Mouse (Mus musculus): ENCODE measurements around the gene Pds5a. TPM values are rescaled to one million over a fixed set of nuclear protein-coding genes. Genes with fewer than 3 reads are reported as not detected.

The Pds5a gene
- 18.4 and 23.6 TPM in 2 replicates for polyA plus RNA-seq (2015; fragmentation: Nextera tagmentation; extraction: Ambion mirVana)

DNA sequence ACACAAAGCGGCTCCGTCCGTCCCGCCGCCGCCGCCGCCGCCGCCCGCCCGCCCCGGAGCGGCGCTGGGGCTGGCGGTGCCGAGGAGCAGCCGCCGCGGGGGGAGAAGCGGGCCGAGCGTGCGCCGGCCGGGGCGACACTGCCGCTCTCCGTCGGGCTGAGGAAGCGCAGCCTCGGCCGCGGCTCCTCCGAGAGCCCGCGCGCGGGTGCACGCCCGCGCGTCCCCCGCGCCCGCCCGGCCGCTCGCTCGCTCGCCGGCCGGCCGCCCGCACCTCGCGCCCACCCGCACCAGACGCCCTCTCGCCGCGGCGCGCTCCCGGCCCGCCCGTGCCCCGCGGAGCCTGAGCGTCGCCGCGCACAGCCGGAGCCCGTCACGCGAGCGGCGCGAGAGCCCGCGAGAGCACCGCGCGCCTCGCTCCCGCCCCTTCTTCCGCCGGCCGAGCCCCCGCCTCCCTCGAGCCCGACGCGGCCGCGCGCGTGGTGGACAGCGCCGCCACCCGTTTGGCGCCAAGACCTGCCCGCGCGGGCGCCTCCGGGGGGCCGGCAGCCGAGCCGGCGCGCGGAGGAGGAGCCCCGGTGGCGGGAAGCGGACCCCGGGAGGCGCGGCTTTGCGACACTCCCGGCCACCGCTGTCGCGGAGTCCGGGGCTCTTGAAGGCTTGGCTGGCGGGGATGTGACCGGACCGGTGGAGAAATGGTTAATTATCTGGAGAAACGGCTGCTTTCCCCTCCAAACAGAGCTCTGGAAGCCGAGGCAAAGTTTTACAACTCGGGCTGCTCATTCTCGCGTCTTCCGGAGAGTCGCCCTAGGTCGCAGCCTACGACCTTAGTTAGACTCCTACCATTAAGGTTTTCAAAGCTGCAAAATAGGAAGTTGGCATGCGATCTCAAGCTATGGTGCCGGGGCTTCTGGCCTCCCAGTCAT lies at the start of gene Pds5a:
Gene Pds5a (minus strand): TSS at position 438 of the 923 bp plus-strand sequence.

Other genes with a start within 250 kb of the Pds5a start
- not detected in 2 replicates for gene Gm43552, start 205.4 kb downstream of the Pds5a start, polyA plus RNA-seq (2015; fragmentation: Nextera tagmentation; extraction: Ambion mirVana)
- 286 and 310 TPM in 2 replicates for gene Smim14, start 161.1 kb downstream of the Pds5a start, polyA plus RNA-seq (2015; fragmentation: Nextera tagmentation; extraction: Ambion mirVana)
- 102 and 110 TPM in 2 replicates for gene Ube2k, start 161.0 kb downstream of the Pds5a start, polyA plus RNA-seq (2015; fragmentation: Nextera tagmentation; extraction: Ambion mirVana)
- gene N4bp2, start 65.2 kb upstream of the Pds5a start, polyA plus RNA-seq (2015; fragmentation: Nextera tagmentation; extraction: Ambion mirVana): 9.0 and 9.8 TPM in 2 replicates
- gene Rhoh, start 162.9 kb upstream of the Pds5a start, polyA plus RNA-seq (2015; fragmentation: Nextera tagmentation; extraction: Ambion mirVana): 0.73 and 1.6 TPM in 2 replicates
- not detected in 2 replicates for gene Chrna9, start 236.6 kb upstream of the Pds5a start, polyA plus RNA-seq (2015; fragmentation: Nextera tagmentation; extraction: Ambion mirVana)